Mouse (Mus musculus) heart, embryonic 12.5 days (tissue): Measurements from ENCODE around the gene Olfr153. TPM values are rescaled to one million over a fixed set of nuclear protein-coding genes. Genes with fewer than 3 reads are reported as not detected.
"Not testable (repeated sequence)": the region's sequence is repeated elsewhere in the genome, so short reads cannot be mapped to it uniquely, and the experiment has no call there.

ENCODE experiments used
- ATAC-seq: fragments of 200-750 bp; cut with Nextera tagmentation; 2 replicates; pipeline ENCODE4 v1.8.0; 2017; ENCODE audit warnings: moderate TSS enrichment, moderate library complexity; ENCODE audit not compliant: insufficient number of reproducible peaks, low FRiP score
- H3K27ac ChIP-seq: fragments of 300-500 bp; sonication (generic); 2 replicates; pipeline ENCODE4 v1.5.1; 2016; ENCODE audit warnings: mild to moderate bottlenecking, moderate library complexity; ENCODE audit not compliant: poor library complexity, severe bottlenecking
- H3K27me3 ChIP-seq: fragments of 300-500 bp; sonication (generic); replicated peaks from 2 replicates; pipeline ENCODE4 v1.6.1; 2016; ENCODE audit warnings: mild to moderate bottlenecking, moderate library complexity
- H3K36me3 ChIP-seq: fragments of 300-500 bp; sonication (generic); 2 replicates; pipeline ENCODE4 v1.6.1; 2016; ENCODE audit warnings: mild to moderate bottlenecking, moderate library complexity
- H3K4me1 ChIP-seq: fragments of 300-500 bp; sonication (generic); replicated peaks from 2 replicates; pipeline ENCODE4 v1.6.1; 2016; ENCODE audit warnings: mild to moderate bottlenecking
- H3K4me2 ChIP-seq: fragments of 300-500 bp; sonication (generic); 2 replicates; pipeline ENCODE4 v1.6.1; 2016; ENCODE audit warnings: mild to moderate bottlenecking, moderate library complexity
- H3K4me3 ChIP-seq: fragments of 300-500 bp; sonication (generic); 2 replicates; pipeline ENCODE4 v1.5.1; 2016; ENCODE audit warnings: mild to moderate bottlenecking
- H3K9ac ChIP-seq: fragments of 300-500 bp; sonication (generic); 2 replicates; pipeline ENCODE4 v1.6.1; 2016; ENCODE audit warnings: mild to moderate bottlenecking, moderate library complexity
- H3K9me3 ChIP-seq: fragments of 300-500 bp; sonication (generic); replicated peaks from 2 replicates; pipeline ENCODE4 v1.6.1; 2016; ENCODE audit warnings: mild to moderate bottlenecking, moderate library complexity
- WGBS: fragments of 180-500 bp; shearing (Covaris S2); methylation state at CpG from one replicate; pipeline ENCODE4 v1.1.7; 2016; 5-methylcytosine and 5-hydroxymethylcytosine counted together
- polyA plus RNA-seq: library from polyadenylated mRNA; unstranded; fragments of >200 nt; fragmentation: Nextera tagmentation; extraction: Ambion mirVana; gene quantifications from 2 replicates; pipeline ENCODE4 v1.2.1, GENCODE M21; 2016

Gene Olfr153
- not detected in 2 replicates for polyA plus RNA-seq

DNA sequence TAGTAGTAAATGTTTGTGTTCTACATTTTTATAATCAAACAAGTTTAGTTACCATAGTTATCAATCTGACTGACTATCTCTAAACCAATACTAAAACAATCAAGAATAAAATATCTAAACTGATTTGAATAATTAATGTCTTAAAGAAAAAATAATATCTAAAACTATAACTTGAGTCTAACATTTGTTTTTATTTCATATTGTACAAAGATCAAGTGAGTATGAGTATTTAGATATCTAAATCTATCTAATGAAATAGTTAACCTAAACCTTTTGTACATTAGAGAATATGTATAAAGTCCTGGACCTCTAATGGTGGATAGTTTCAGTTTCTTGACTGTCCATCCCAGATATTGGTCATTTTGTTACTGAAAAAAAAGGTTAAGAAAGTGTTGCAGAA is at the start of gene Olfr153:
TSS of gene Olfr153 (plus strand) at position 301 of the 400 bp plus-strand sequence.
- Histone ChIP-seq H3K36me3 (no peaks in the 10 kb centered on the region), H3K27me3 (no peaks in the 10 kb centered on the region), H3K4me1 (no peaks in the 10 kb centered on the region), H3K9me3 (no peaks in the 10 kb centered on the region), H3K9ac (no peak within 1 kb of the TSS), H3K4me2 (no peak within 1 kb of the TSS), H3K4me3 (no peak within 1 kb of the TSS), H3K27ac (no peak within 1 kb of the TSS)
- no peak for ATAC-seq

DNA sequence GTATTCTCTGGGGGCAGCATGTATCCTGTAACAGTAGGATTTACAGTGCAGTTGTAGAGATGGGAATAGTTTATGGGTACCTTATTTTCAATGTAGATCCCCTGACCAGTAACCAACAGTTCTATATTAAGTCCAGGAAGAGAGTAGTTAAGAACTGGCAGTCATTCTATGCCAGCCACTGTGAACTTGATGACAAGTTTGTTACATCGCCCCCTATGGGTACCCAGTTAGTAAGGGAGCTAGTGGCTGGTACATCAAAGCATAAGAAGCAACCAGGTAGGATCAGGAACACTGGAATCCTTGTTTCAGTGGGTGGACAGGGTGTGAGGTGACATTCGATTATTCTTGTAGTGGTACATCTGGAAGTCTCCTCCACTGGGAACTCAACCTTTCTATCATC is 49.3 kb upstream of the Olfr153 start:
- no peaks in the 10 kb centered on the region for H3K4me1 ChIP-seq

DNA sequence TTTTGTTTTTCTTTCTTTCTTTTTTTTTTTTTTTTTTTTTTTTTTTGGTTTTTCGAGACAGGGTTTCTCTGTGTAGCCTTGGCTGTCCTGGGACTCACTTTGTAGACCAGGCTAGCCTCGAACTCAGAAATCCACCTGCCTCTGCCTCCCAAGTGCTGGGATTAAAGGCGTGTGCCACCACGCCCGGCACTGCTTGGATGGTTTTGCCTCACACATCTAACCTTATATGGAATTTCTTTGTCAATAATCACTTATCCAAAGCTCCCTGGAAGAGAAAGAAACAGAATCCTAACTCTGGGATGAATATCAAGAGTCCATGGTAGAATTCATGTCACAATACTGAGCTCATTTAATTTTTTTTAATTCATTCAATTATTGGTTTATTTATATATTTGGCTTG is 34.6 kb upstream of the Olfr153 start, which contains the start of gene Pramel7:
TSS of gene Pramel7 (minus strand) at position 101 of the 400 bp plus-strand sequence.
- H3K27ac ChIP-seq, H3K36me3 ChIP-seq, H3K4me3 ChIP-seq, H3K27me3 ChIP-seq, H3K9me3 ChIP-seq, ATAC-seq, H3K9ac ChIP-seq, H3K4me2 ChIP-seq, H3K4me1 ChIP-seq: not testable (repeated sequence)
- WGBS: 81% methylated on average over 4 of the region's 5 CpGs

More for the DNA sequence above, 49.3 kb upstream of the Olfr153 start:
- H3K9me3 ChIP-seq: no peaks in the 10 kb centered on the region
- 70% methylated on average over 2 of the region's 2 CpGs for WGBS
- no peaks in the 10 kb centered on the region for H3K27me3 ChIP-seq
- no peak overlapping the region for H3K4me2 ChIP-seq
- H3K27ac ChIP-seq: no peak overlapping the region
- no peaks in the 10 kb centered on the region for H3K36me3 ChIP-seq
- no peak for ATAC-seq
- no peak overlapping the region for H3K9ac ChIP-seq
- no peak overlapping the region for H3K4me3 ChIP-seq

DNA sequence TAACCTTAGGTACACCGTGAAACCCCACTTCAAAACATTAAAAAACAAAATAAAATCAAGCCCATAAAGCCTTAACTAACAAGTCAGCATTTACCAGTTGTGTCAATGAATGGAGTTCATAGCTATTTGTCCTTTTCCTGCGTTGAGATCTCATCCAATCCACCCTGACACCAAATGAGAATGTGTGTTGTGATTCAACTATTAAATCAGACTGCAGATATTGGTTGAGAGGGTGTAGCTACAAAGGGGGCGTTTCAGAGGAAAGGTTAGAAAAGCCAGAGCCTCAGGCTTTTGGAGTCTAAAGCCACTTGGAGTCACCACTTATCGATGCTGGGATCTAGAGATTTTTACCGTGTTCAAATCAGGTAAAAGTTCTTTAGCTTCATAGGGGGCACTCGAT is 25.3 kb upstream of the Olfr153 start, which contains the start of gene Pramel6:
TSS of gene Pramel6 (plus strand) at position 301 of the 400 bp plus-strand sequence.
- no peak within 1 kb of the TSS for H3K9ac ChIP-seq
- no peaks in the 10 kb centered on the region for H3K27me3 ChIP-seq
- no peaks in the 10 kb centered on the region for H3K9me3 ChIP-seq
- no peak within 1 kb of the TSS for H3K27ac ChIP-seq
- H3K4me1 ChIP-seq: no peaks in the 10 kb centered on the region
- ATAC-seq: no peak
- no peaks in the 10 kb centered on the region for H3K36me3 ChIP-seq
- H3K4me3 ChIP-seq: no peak within 1 kb of the TSS
- 81% methylated on average over 6 of the region's 6 CpGs for WGBS
- no peak within 1 kb of the TSS for H3K4me2 ChIP-seq

DNA sequence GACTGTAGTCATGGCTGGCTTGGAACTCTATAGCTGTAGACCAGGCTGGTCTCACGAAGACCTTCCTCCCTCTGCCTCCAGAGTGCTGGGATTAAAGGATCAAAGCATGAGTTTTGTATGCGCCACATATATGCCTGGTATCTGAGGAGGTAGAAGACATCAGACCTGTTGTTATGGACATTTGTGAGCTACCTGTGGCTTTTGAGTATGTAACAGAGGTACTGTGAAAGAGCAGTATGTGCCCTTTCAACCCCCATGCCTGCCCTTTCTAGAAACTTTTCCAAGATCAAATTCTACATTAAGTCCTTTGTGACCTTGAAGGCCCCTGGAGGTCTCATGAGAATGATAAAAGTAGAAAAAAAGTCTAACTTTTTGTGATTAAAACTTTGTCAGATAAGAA is 16.6 kb upstream of the Olfr153 start:
- H3K27ac ChIP-seq: no peak overlapping the region
- 84% methylated on average over 2 of the region's 2 CpGs for whole genome bisulfite sequencing
- ATAC-seq: no peak

DNA sequence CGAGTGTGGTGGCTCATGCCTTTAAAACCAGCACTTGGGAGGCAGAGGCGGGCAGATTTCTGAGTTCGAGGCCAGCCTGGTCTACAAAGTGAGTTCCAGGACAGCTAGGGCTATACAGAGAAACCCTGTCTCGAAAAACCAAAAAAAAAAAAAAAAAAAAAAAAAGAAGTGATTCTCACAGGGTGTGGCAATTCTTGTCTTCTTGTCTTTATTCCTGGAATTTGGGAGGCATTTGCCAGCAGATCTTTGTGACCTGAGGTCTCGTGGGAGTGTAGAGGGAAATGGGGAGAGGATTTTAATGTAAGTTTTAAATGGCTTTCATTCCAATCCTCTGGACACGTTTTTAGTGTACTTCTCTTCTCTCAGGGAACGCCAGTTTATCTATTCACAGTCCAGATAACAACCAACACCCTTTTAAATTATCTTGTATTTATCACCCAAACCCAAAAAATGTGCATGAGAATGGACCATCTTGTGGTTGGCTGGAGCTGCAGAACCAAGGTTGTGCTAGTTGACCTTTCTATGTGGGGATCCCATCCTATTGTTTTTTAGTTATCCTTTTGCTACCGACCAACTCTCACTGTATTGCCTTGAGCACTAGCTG is 16.0 kb upstream of the Olfr153 start:
- no peaks in the 10 kb centered on the region for H3K27me3 ChIP-seq
- H3K4me1 ChIP-seq: no peaks in the 10 kb centered on the region
- no peak overlapping the region for H3K27ac ChIP-seq
- no peak for ATAC-seq
- no peak overlapping the region for H3K9ac ChIP-seq
- WGBS: 70% methylated on average over 8 of the region's 8 CpGs
- no peak overlapping the region for H3K4me2 ChIP-seq
- no peaks in the 10 kb centered on the region; the same call in 1 of the 2 replicates for H3K9me3 ChIP-seq
- H3K4me3 ChIP-seq: no peak overlapping the region
- H3K36me3 ChIP-seq: no peaks in the 10 kb centered on the region

More for the DNA sequence above, 16.6 kb upstream of the Olfr153 start:
- Histone ChIP-seq H3K27me3 (no peaks in the 10 kb centered on the region), H3K4me2 (no peak overlapping the region), H3K36me3 (no peaks in the 10 kb centered on the region), H3K9me3 (no peaks in the 10 kb centered on the region; the same call in 1 of the 2 replicates), H3K4me3 (no peak overlapping the region), H3K9ac (no peak overlapping the region), H3K4me1 (no peaks in the 10 kb centered on the region)

DNA sequence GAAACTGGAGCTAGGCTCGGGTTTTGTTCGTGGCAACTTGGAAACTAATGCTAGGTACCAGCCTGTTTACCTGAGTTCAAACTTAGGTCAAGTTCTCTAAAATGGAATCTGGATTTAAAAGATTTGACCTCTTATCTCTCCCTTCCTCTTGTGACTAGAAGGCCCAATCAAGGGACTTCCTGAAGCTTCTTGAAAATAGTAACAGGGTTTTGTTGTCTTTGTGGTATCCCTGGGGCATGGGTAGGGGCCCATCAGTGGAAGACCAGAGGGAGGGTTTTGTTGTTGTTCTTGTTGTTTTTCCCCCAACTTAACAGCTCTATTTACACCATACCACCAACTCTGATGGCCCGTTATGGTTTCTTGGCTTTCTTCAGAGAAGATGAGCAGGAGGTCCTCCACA is 15.0 kb upstream of the Olfr153 start:
- ATAC-seq: no peak
- Histone ChIP-seq H3K9me3 (no peaks in the 10 kb centered on the region; the same call in 1 of the 2 replicates), H3K27me3 (no peaks in the 10 kb centered on the region), H3K4me2 (no peak overlapping the region), H3K36me3 (no peaks in the 10 kb centered on the region), H3K4me3 (no peak overlapping the region), H3K4me1 (no peaks in the 10 kb centered on the region), H3K9ac (no peak overlapping the region), H3K27ac (no peak overlapping the region)
- WGBS: 79% methylated on average over 3 of the region's 3 CpGs

DNA sequence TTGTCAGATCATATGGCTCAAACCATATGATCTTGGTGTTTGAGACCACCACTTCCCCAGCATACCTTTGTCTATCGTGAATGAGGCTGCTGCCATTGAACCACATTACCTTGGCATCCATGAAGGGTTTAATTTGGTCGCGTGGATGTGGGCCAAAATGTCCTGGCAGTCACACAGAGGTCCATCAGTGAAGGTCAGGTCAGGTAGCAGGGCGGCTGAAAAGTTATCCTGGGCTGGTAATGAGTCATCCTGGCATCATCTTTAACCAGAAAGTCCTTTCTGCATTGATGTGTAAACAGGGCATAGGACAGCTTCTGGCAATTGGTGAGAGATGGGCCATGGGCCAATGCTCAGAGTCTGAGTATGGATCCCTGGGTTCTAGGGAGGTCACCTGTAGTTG is 10.9 kb upstream of the Olfr153 start:
- H3K4me1 ChIP-seq: no peaks in the 10 kb centered on the region
- no peak overlapping the region for H3K9ac ChIP-seq
- 80% methylated on average over 4 of the region's 4 CpGs for WGBS
- ATAC-seq: no peak
- H3K4me2 ChIP-seq: no peak overlapping the region
- H3K27me3 ChIP-seq: no peaks in the 10 kb centered on the region
- H3K36me3 ChIP-seq: no peaks in the 10 kb centered on the region
- no peak overlapping the region for H3K4me3 ChIP-seq
- H3K9me3 ChIP-seq: no peaks in the 10 kb centered on the region; the same call in 1 of the 2 replicates
- H3K27ac ChIP-seq: no peak overlapping the region

DNA sequence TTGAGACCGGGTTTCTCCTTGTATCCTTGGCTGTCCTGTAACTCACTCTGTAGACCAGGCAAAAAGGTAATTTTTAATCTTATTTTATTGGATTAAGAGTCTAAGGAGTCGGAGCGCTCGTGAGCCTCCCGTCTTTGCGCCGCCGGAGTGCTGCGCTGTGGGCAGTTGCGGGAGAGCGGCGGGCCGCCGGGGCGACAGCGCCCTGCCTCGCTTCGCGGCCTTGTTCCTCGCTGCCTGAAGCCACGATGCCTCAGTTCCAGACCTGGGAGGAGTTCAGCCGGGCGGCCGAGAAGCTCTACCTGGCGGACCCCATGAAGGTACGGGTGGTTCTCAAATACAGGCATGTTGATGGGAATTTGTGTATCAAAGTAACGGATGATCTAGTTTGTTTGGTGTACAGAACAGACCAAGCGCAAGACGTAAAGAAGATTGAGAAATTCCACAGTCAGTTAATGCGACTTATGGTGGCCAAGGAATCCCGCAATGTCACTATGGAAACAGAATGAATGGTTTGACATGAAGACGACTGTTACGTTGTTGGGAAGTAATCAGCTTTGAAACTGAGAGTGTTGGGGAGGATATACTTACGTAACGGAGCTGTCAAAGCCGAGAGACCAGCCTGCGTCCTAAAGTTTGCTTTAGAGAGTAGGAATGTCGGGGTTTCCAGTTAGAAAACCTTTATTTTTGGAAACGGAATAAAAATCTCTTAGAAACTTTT is 5.5 kb upstream of the Olfr153 start:
- H3K27ac ChIP-seq, H3K36me3 ChIP-seq, H3K4me1 ChIP-seq, ATAC-seq, H3K9me3 ChIP-seq, H3K27me3 ChIP-seq, H3K9ac ChIP-seq: not testable (repeated sequence)
- H3K4me2 ChIP-seq: peak overlapping the region; percentile 60
- H3K4me3 ChIP-seq: peak overlapping the region; percentile 26
- WGBS: 28% methylated on average over 39 of the region's 39 CpGs

DNA sequence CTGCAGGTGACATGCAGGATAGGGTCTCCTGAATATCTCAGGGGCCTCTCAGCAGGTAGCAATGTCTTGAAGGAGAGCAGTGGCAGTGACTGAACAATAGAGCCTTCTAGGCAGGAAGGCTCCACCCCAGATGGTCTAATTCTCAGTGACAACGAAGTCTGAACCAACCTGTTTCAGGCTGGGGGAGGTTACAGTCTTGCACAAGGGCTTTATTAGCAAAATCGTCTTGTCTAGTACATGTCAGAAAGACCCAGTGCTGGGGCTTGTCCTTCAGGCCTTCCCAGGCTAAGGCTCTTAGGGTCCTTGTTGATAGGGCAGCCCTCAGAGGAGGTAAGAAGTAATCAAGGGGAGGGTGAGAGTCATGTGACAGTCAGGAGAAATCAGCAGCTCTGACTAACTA is 3.2 kb downstream of the Olfr153 start:
- no peak overlapping the region for H3K4me2 ChIP-seq
- H3K4me1 ChIP-seq: no peaks in the 10 kb centered on the region
- H3K27me3 ChIP-seq: no peaks in the 10 kb centered on the region
- no peaks in the 10 kb centered on the region for H3K36me3 ChIP-seq
- no peaks in the 10 kb centered on the region for H3K9me3 ChIP-seq
- H3K9ac ChIP-seq: no peak overlapping the region
- ATAC-seq: no peak
- H3K27ac ChIP-seq: no peak overlapping the region
- 58% methylated on average over 2 of the region's 2 CpGs for WGBS
- H3K4me3 ChIP-seq: no peak overlapping the region

DNA sequence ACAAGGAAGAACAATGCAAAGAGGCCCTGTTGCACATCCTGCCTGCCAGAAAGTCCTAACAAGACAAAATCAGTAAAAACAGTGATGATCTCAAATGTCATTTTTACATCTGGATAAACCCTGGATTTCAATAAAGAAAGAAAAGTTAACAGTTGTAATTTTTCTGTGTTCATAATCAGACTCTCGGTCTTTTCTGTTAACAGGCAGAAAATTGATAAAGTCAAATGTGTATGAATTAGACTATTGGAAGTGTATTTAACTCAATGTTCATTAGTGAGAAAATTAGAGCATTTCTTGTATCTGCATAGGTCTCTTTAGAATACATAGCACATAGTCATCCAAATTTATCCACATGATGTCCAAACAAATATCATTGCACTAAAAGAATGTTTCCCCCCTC is 13.8 kb downstream of the Olfr153 start, which contains the start of gene Olfr1128:
TSS of gene Olfr1128 (minus strand) at position 101 of the 400 bp plus-strand sequence.
- no peak within 1 kb of the TSS for H3K4me3 ChIP-seq
- H3K4me1 ChIP-seq: no peaks in the 10 kb centered on the region
- no peak for ATAC-seq
- 78% methylated on average over 1 of the region's 1 CpGs for WGBS
- H3K4me2 ChIP-seq: no peak within 1 kb of the TSS
- H3K27ac ChIP-seq: no peak within 1 kb of the TSS
- no peak within 1 kb of the TSS for H3K9ac ChIP-seq
- H3K36me3 ChIP-seq: no peaks in the 10 kb centered on the region
- H3K27me3 ChIP-seq: no peaks in the 10 kb centered on the region
- no peaks in the 10 kb centered on the region for H3K9me3 ChIP-seq
